Mouse (Mus musculus) CH12.LX (cell line): ENCODE results near the gene Tceal5.

Source experiments
- CHD1 ChIP-seq: IDR thresholded peaks from 2 replicates; pipeline ENCODE4 v1.6.1; 2012; ENCODE audit warnings: low read depth, low read length, improper control_type of control experiment, inconsistent platforms
- CTCF ChIP-seq, 2 experiments: IDR thresholded peaks in 1 of 2; conservative IDR thresholded peaks in 1 of 2; 2 replicates each; pipeline ENCODE4 v1.5.1; 2011 to 2012; ENCODE audit warnings: low read depth in 2 of 2, low read length in 2 of 2, improper control_type of control experiment in 1 of 2, inconsistent platforms in 1 of 2, mild to moderate bottlenecking in 1 of 2, moderate library complexity in 1 of 2
- MAFK ChIP-seq: IDR thresholded peaks from 2 replicates; pipeline ENCODE4 v1.6.1; 2011; ENCODE audit warnings: low read length, improper control_type of control experiment; ENCODE audit not compliant: insufficient replicate concordance
- MAX ChIP-seq: IDR thresholded peaks from 2 replicates; pipeline ENCODE4 v1.6.1; 2011; ENCODE audit warnings: low read length, improper control_type of control experiment
- RAD21 ChIP-seq: IDR thresholded peaks from 2 replicates; pipeline ENCODE4 v1.6.1; 2011; ENCODE audit warnings: low read depth, mild to moderate bottlenecking, low read length, improper control_type of control experiment, moderate library complexity
- TBP ChIP-seq: conservative IDR thresholded peaks from 2 replicates; pipeline ENCODE4 v1.6.1; 2011; ENCODE audit warnings: low read depth, low read length, improper control_type of control experiment
- TCF12 ChIP-seq: IDR thresholded peaks from 2 replicates; pipeline ENCODE4 v1.6.1; 2014; ENCODE audit warnings: low read depth, mild to moderate bottlenecking, inconsistent platforms, low read length, improper control_type of control experiment
- ZKSCAN1 ChIP-seq: IDR thresholded peaks from 2 replicates; pipeline ENCODE4 v1.6.1; 2012; ENCODE audit warnings: low read depth, inconsistent platforms, low read length, improper control_type of control experiment, borderline replicate concordance

DNA sequence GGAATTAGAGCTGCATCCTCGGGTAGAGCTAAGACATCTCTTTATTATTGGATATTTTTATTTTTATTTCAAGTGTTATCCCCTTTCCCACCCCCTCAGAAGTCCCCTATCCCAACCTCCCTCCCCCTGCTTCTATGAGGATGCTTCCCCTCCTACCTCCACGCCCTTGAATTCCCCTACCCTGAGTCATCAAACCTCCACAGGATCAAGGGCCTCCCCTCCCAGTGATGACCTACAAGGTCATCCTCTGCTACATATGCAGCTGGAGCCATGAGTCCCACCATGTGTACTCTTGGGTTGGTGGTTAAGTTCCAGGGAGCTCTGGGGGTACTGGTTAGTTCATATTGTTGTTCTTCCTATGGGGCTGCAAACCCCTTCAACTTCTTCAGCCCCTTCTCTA lies 9.7 kb upstream of the Tceal5 start:
- no peak for TF ChIP-seq TBP
- no peak for TF ChIP-seq ZKSCAN1
- TF ChIP-seq CTCF (conservative IDR thresholded peaks at IDR 0.05 in 1 of 2, IDR thresholded peaks at IDR 0.05 in 1 of 2; ENCODE audit: low read depth in 2 of 2, low read length in 2 of 2), result no peak
- TF ChIP-seq TCF12, result no peak
- no peak for TF ChIP-seq MAX
- TF ChIP-seq MAFK, result no peak
- TF ChIP-seq CHD1, result no peak
- no peak for TF ChIP-seq RAD21
